Mouse (Mus musculus) E14TG2a.4 (cell line): ENCODE data around the gene Dnajb6.

ENCODE experiments used
- CTCF ChIP-seq: conservative IDR thresholded peaks from 2 replicates; pipeline ENCODE4 v1.5.1; 2014; ENCODE audit warnings: low read length
- NANOG ChIP-seq: IDR thresholded peaks from 2 replicates; pipeline ENCODE4 v1.6.1; 2014; ENCODE audit warnings: borderline replicate concordance, low read length, mixed read lengths
- POU5F1 ChIP-seq: IDR thresholded peaks from 2 replicates; pipeline ENCODE4 v1.6.1; 2014; ENCODE audit warnings: low read length, borderline replicate concordance

DNA sequence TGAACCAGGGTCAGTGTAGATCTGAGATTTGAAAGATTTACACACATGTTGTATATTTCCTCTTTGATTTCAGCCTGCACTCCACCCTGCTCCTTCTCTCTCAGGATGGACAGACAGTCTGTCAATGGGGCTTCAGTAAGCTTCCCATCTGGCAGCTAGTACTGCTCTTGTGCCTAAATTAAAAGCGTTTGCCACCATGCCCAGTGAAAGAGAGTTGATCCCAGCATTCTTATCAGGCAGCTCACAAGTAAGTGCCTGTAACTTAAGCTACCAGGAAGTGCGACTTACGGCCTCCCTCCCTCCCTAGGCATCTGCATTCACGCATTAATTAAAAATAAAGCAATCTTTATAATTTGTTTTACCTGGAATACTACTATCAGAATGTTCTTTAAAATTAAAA is 5.6 kb downstream of the Dnajb6 start:
- TF ChIP-seq CTCF (no peak), NANOG (no peak), POU5F1 (no peak)
